Mouse (Mus musculus) limb, embryonic 14.5 days (tissue): Measurements from ENCODE around the gene Ccdc93. TPM values are rescaled to one million over a fixed set of nuclear protein-coding genes. Genes with fewer than 3 reads are reported as not detected.

Source experiments
- ATAC-seq: fragments of 200-750 bp; cut with Nextera tagmentation; 2 replicates; pipeline ENCODE4 v1.8.0; 2017; ENCODE audit warnings: low read depth, moderate number of reproducible peaks, moderate TSS enrichment; ENCODE audit not compliant: low FRiP score
- DNase-seq: peaks from one replicate; pipeline ENCODE4 v3.0.0-alpha.2; 2015; ENCODE audit warnings: low spot score
- H3K27ac ChIP-seq: fragments of 300-500 bp; sonication (generic); replicated peaks from 2 replicates; pipeline ENCODE4 v1.5.1; 2014; ENCODE audit warnings: low read depth, mild to moderate bottlenecking, low read length, moderate library complexity, mixed read lengths
- H3K27me3 ChIP-seq: fragments of 300-500 bp; sonication (generic); 2 replicates; pipeline ENCODE4 v1.6.1; 2014; ENCODE audit warnings: low read length, mixed read lengths; ENCODE audit not compliant: control insufficient read depth, insufficient read depth
- H3K36me3 ChIP-seq: fragments of 300-500 bp; sonication (generic); 2 replicates; pipeline ENCODE4 v1.6.1; 2014; ENCODE audit warnings: mild to moderate bottlenecking, low read length, moderate library complexity, mixed read lengths; ENCODE audit not compliant: control insufficient read depth, insufficient read depth
- H3K4me1 ChIP-seq: fragments of 300-500 bp; sonication (generic); 2 replicates; pipeline ENCODE4 v1.6.1; 2014; ENCODE audit warnings: antibody characterized with exemption, low read length, mixed read lengths; ENCODE audit not compliant: control insufficient read depth, insufficient read depth
- H3K4me2 ChIP-seq: fragments of 300-500 bp; sonication (generic); replicated peaks from 2 replicates; pipeline ENCODE4 v1.6.1; 2014; ENCODE audit warnings: low read depth, mild to moderate bottlenecking, low read length, moderate library complexity; ENCODE audit not compliant: severe bottlenecking
- H3K4me3 ChIP-seq: fragments of 300-500 bp; sonication (generic); replicated peaks from 2 replicates; pipeline ENCODE4 v1.5.1; 2014; ENCODE audit warnings: low read length
- H3K9ac ChIP-seq: fragments of 300-500 bp; sonication (generic); 2 replicates; pipeline ENCODE4 v1.6.1; 2014; ENCODE audit warnings: mild to moderate bottlenecking, low read depth, low read length, moderate library complexity; ENCODE audit not compliant: severe bottlenecking
- H3K9me3 ChIP-seq: fragments of 300-500 bp; sonication (generic); 2 replicates; pipeline ENCODE4 v1.6.1; 2016; ENCODE audit warnings: low read length; ENCODE audit not compliant: control insufficient read depth
- POLR2A ChIP-seq: fragments of 200-500 bp; IDR thresholded peaks from 2 replicates; pipeline ENCODE4 v1.8.0; 2012; ENCODE audit warnings: inconsistent platforms, mild to moderate bottlenecking, moderate library complexity, borderline replicate concordance; ENCODE audit not compliant: insufficient read depth, insufficient read length; ENCODE audit errors: extremely low read depth
- WGBS: fragments of 180-500 bp; shearing (Covaris S2); extraction: QIAGEN DNeasy Blood & Tissue Kit; methylation state at CpG from one replicate; pipeline ENCODE4 v1.1.7; 2014; 5-methylcytosine and 5-hydroxymethylcytosine counted together
- polyA plus RNA-seq, 2 experiments: library from polyadenylated mRNA; depleted of rRNA in 1 of 2; stranded (reverse) in 1 of 2; unstranded in 1 of 2; fragments of >200 nt; fragmentation: Nextera tagmentation in 1 of 2; extraction: Ambion mirVana in 1 of 2; gene quantifications; 2 replicates each; pipeline versions ENCODE4 v1.2.1 to v1.2.3; 2012 to 2014

Gene Ccdc93
- polyA plus RNA-seq (2012; rRNA removed) (16.7 and 16.8 TPM in 2 replicates), polyA plus RNA-seq (2014; fragmentation: Nextera tagmentation; extraction: Ambion mirVana) (12.0 and 13.4 TPM in 2 replicates)

DNA sequence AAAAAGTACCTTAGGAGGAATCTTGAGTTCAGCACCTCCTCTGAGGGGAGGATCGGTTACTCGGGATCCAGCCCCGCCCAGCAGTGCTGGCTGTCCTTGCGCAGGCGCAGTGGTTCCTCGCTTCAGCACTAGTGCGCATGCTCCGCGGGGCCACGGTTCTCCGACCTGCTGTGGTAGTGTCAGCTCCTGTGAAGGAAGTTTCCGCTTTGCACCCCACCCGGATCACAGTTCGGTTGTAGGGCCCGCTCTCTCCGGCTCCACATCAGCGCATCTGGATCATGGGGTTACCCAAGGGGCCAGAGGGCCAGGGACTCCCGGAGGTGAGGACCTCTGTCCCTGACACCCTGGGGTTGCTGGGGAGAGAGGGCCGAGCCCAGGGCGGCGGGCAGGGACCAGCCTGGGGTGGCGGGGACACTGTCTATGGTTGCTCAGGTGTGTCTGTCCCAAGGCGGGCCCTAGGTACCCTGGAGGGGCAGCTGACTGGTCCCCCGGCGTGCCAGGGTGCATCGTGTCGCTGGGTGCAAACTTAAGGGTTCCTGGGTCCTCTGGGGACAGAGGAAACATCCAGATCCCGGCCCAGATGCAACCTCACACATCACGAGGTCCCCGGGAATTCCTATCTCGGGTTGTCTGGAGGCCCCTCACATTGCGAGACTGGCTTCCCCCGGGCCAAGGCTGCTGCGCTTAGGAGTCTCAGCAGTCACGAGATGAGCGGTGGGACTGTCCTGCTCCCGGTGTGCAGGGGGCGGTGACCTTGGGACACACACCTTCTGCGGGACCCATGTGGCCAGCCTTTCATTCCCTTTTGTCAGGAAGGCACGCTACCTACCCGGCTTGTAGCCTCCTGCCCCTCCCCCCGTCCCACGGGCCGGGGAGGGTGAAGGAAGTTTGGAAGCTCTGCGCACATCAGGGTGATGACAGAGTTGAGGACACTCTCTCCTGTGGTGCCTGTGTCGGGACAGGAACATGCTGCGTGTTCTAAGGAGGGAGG is at the start of gene Ccdc93:
TSS of gene Ccdc93 (plus strand) at position 112 of the 991 bp plus-strand sequence.
- Histone ChIP-seq H3K27ac (no peak within 1 kb of the TSS), H3K4me1 (peaks cover 10% of the 10 kb centered on the region), H3K36me3 (peaks cover 8% of the 10 kb centered on the region), H3K27me3 (no peaks in the 10 kb centered on the region), H3K9ac (peak within 1 kb of the TSS; percentile 84), H3K4me3 (peak within 1 kb of the TSS; percentile 90), H3K9me3 (no peaks in the 10 kb centered on the region), H3K4me2 (peak within 1 kb of the TSS; percentile 98)
- DNase-seq (peak; percentile 98), ATAC-seq (peak; percentile 94)
- WGBS: under 1% methylated on average over 47 of the region's 47 CpGs
- peak; percentile 77; the same call in 1 of the 2 replicates for TF ChIP-seq POLR2A

DNA sequence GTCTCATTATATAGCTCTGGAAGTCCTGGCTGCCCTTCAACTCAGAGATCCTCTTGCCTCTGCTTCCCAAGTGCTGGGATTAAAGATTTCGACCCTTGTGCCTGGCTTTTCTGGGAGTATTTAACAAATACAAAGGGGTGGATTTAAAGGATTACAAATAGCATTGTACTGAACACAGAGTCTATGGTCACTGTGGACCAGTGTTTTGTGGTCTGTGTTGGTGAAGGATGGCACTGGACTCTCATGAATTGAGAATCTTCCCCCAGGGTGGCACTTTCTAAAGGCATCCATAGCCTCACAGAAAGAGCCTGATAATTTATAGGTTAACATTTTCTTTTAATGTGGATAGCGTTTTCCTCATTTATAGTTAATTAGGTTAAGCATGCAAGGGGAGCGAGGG is 49.3 kb upstream of the Ccdc93 start:
- TF ChIP-seq POLR2A: no peak
- no peaks in the 10 kb centered on the region for H3K27me3 ChIP-seq
- DNase-seq (no peak), ATAC-seq (no peak)
- no peak overlapping the region for H3K27ac ChIP-seq
- H3K4me3 ChIP-seq: no peak overlapping the region
- 69% methylated on average over 3 of the region's 3 CpGs for WGBS
- no peak overlapping the region for H3K4me2 ChIP-seq
- no peaks in the 10 kb centered on the region for H3K9me3 ChIP-seq
- no peaks in the 10 kb centered on the region for H3K4me1 ChIP-seq
- no peak overlapping the region for H3K9ac ChIP-seq
- no peaks in the 10 kb centered on the region for H3K36me3 ChIP-seq

DNA sequence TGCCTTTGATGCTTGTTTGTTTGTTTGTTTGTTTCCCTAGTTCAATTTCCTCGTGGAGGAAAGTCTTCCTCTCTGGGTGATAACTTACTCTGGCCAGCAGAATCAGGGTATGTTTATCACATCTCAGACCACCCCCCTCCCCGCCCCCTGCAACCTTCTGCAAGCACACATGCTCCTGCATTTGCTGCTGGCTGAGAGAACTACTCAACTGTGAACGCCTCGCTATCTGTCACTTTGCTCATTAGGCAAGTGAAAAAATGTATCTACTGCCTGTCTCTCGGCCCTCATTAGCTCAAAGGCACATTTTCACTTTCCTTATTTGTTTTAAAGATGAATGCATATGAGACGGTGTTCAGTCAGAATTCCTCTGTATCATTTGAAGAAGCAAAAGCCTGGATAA is 42.5 kb upstream of the Ccdc93 start:
- Histone ChIP-seq H3K4me2 (no peak overlapping the region), H3K27ac (no peak overlapping the region), H3K9me3 (no peaks in the 10 kb centered on the region), H3K36me3 (no peaks in the 10 kb centered on the region), H3K9ac (no peak overlapping the region), H3K27me3 (no peaks in the 10 kb centered on the region), H3K4me3 (no peak overlapping the region), H3K4me1 (no peaks in the 10 kb centered on the region)
- DNase-seq (no peak), ATAC-seq (no peak)
- no peak for TF ChIP-seq POLR2A
- 50% methylated on average over 6 of the region's 6 CpGs for WGBS

GRCm38 (mm10) chr1:121388732-121389131 is 42.1 kb upstream of the Ccdc93 start:
- H3K27me3 ChIP-seq: no peaks in the 10 kb centered on the region
- TF ChIP-seq POLR2A: no peak
- H3K9ac ChIP-seq: no peak overlapping the region
- H3K4me1 ChIP-seq: peaks cover 3% of the 10 kb centered on the region; the same call in 1 of the 2 replicates
- no peaks in the 10 kb centered on the region for H3K36me3 ChIP-seq
- H3K9me3 ChIP-seq: no peaks in the 10 kb centered on the region
- ATAC-seq: no peak
- no peak overlapping the region for H3K27ac ChIP-seq
- 49% methylated on average over 7 of the region's 7 CpGs for WGBS
- no peak overlapping the region for H3K4me2 ChIP-seq
- no peak overlapping the region for H3K4me3 ChIP-seq
- DNase-seq: no peak

DNA sequence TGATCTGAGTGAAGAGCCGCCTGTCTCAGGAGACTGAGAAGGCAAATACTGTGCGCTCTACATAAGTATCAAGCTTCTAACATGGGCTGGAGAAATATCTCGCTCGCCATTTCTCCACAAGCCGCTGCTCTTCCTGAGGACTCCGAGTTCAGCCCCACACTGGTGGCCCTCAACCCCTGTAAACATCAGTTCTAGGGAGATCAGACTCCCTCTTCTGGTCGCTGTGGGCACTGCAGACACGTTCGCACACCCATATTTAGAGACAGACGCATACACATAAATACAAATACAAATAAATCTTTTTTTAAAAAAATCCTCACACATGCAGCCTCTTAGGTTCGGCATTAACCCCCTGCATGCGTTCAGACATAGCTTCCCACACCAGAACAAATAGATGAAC is 41.3 kb upstream of the Ccdc93 start:
- H3K9ac ChIP-seq: no peak overlapping the region
- no peak for TF ChIP-seq POLR2A
- 90% methylated on average over 12 of the region's 12 CpGs for WGBS
- no peak overlapping the region for H3K27ac ChIP-seq
- H3K27me3 ChIP-seq: no peaks in the 10 kb centered on the region
- DNase-seq (no peak), ATAC-seq (no peak)
- H3K9me3 ChIP-seq: no peaks in the 10 kb centered on the region
- peaks cover 12% of the 10 kb centered on the region for H3K4me1 ChIP-seq
- no peak overlapping the region for H3K4me2 ChIP-seq
- no peak overlapping the region for H3K4me3 ChIP-seq
- H3K36me3 ChIP-seq: no peaks in the 10 kb centered on the region
